9 mouse cellular contexts compared by ENCODE assay signal in the genomic region with DNA sequence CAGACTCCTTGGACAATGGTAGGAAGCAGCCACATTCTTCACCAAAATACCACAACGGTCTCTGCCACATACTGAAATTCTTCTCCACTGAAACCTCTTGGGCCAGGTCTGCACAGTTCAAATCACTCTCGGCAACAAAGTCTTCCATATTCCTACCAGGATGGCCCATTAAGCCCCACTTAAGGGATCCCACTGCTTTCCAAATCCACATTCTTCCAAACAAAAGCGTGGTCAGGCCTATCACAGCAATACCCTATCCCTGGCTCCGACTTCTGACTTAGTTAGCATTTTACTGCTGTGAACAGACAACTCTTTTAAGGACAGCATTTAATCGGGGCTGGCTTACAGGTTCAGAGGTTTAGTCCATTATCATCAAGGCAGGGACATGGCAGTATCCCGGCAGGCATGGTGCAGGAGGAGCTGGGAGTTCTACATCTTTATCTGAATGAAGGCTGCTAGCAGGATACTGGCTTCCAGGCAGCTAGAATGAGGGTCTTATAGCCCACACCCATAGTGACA. TPM values are rescaled to one million over a fixed set of nuclear protein-coding genes. Genes with fewer than 3 reads are reported as not detected.
DNase-seq lines count a peak whose midpoint lies in the region; ATAC-seq and TF ChIP-seq lines count a peak whose summit lies in the region.
"Had no signal": no experiment of that assay in that cellular context is flagged by ENCODE, and none has a peak within 500 bp of the region (broad histone marks: within the 10 kb centered on the region; RNA-seq: fewer than 3 reads in every experiment).

Gene Qtrt2, minus strand, starts transcription at position 469 of the 519 bp plus-strand sequence.

- no peak within 1 kb of the TSS for H3K4me3 ChIP-seq in intestine, embryonic 14.5 days (ENCODE audit: low read depth, low read length)
- no peak within 1 kb of the TSS for H3K4me3 ChIP-seq in intestine, postnatal 0 days (ENCODE audit: low read depth, low read length)
- no peak within 1 kb of the TSS for H3K4me3 ChIP-seq in ES-E14 (ENCODE audit: insufficient read depth in 1 of 2, low read depth in 1 of 2, low read length in 2 of 2, poor library complexity in 1 of 2, severe bottlenecking in 1 of 2)
- H3K4me3 ChIP-seq in forebrain, embryonic 10.5 days, result no peak within 1 kb of the TSS
- H3K4me3 ChIP-seq in hindbrain, embryonic 15.5 days, result no peak within 1 kb of the TSS
- H3K4me3 ChIP-seq in midbrain, embryonic 14.5 days (replicated peaks; ENCODE audit: low read depth, low read length), result no peak within 1 kb of the TSS
- H3K4me3 ChIP-seq: liver, embryonic 15.5 days had no signal

- no peak within 1 kb of the TSS for H3K27ac ChIP-seq in intestine, embryonic 14.5 days (ENCODE audit: low read depth)
- H3K27ac ChIP-seq in intestine, postnatal 0 days (ENCODE audit: low read depth, low read length), result no peak within 1 kb of the TSS
- H3K27ac ChIP-seq in ES-E14 (ENCODE audit: insufficient read depth, low read depth, low read length, poor library complexity, severe bottlenecking), result no peak within 1 kb of the TSS
- no peak within 1 kb of the TSS for H3K27ac ChIP-seq in forebrain, embryonic 10.5 days
- no peak within 1 kb of the TSS for H3K27ac ChIP-seq in hindbrain, embryonic 15.5 days (replicated peaks)
- H3K27ac ChIP-seq in midbrain, embryonic 14.5 days (replicated peaks; ENCODE audit: low read depth, low read length), result no peak within 1 kb of the TSS
- H3K27ac ChIP-seq: liver, embryonic 15.5 days had no signal

- H3K9ac ChIP-seq in intestine, embryonic 14.5 days (ENCODE audit: low read length), result no peak within 1 kb of the TSS
- no peak within 1 kb of the TSS for H3K9ac ChIP-seq in intestine, postnatal 0 days (ENCODE audit: low read depth, low read length)
- H3K9ac ChIP-seq in ES-E14 (ENCODE audit: insufficient read depth, low read depth, low read length, poor library complexity, severe bottlenecking), result no peak within 1 kb of the TSS
- no peak within 1 kb of the TSS for H3K9ac ChIP-seq in hindbrain, embryonic 15.5 days
- no peak within 1 kb of the TSS for H3K9ac ChIP-seq in midbrain, embryonic 14.5 days (replicated peaks; ENCODE audit: low read length)
- H3K9ac ChIP-seq: liver, embryonic 15.5 days had no signal

- H3K27me3 ChIP-seq in intestine, embryonic 14.5 days (replicated peaks; ENCODE audit: control insufficient read depth, insufficient read depth, low read length), result no peaks in the 10 kb centered on the region
- no peaks in the 10 kb centered on the region for H3K27me3 ChIP-seq in intestine, postnatal 0 days (replicated peaks; ENCODE audit: control insufficient read depth, insufficient read depth, low read length)
- H3K27me3 ChIP-seq in forebrain, embryonic 10.5 days (ENCODE audit: poor library complexity, severe bottlenecking), result no peaks in the 10 kb centered on the region
- no peaks in the 10 kb centered on the region for H3K27me3 ChIP-seq in hindbrain, embryonic 15.5 days
- no peaks in the 10 kb centered on the region for H3K27me3 ChIP-seq in midbrain, embryonic 14.5 days (ENCODE audit: control insufficient read depth, insufficient read depth, low read length)
- H3K27me3 ChIP-seq: liver, embryonic 15.5 days had no signal

- in situ Hi-C loops in ES-E14 (cut with MboI; ENCODE audit: low sequenced_read_pairs in 2 of 2, unreplicated experiment in 2 of 2), result no loop called here

- 68% methylated on average over 6 of the region's 6 CpGs for WGBS in intestine, embryonic 14.5 days
- 79% methylated on average over 6 of the region's 6 CpGs for WGBS in intestine, postnatal 0 days
- 72% methylated on average over 6 of the region's 6 CpGs for WGBS in forebrain, embryonic 10.5 days
- 74% methylated on average over 6 of the region's 6 CpGs for WGBS in hindbrain, embryonic 15.5 days
- WGBS in midbrain, embryonic 14.5 days, result 43% methylated on average over 6 of the region's 6 CpGs

- ATAC-seq in intestine, embryonic 14.5 days (replicated peaks; ENCODE audit: low FRiP score, low TSS enrichment, low read depth), result no peak
- no peak for ATAC-seq in intestine, postnatal 0 days
- no peak for ATAC-seq in hindbrain, embryonic 15.5 days (ENCODE audit: low FRiP score, low read depth)
- no peak for ATAC-seq in midbrain, embryonic 14.5 days (ENCODE audit: low FRiP score, low TSS enrichment)

- TF ChIP-seq CTCF in intestine, postnatal 0 days (IDR thresholded peaks at IDR 0.05; ENCODE audit: low read depth), result no peak

- no peak within 1 kb of the TSS for H3K4me2 ChIP-seq in intestine, embryonic 14.5 days (ENCODE audit: low read length)
- H3K4me2 ChIP-seq in intestine, postnatal 0 days (replicated peaks; ENCODE audit: low read depth), result no peak within 1 kb of the TSS
- H3K4me2 ChIP-seq in hindbrain, embryonic 15.5 days, result no peak within 1 kb of the TSS
- H3K4me2 ChIP-seq in midbrain, embryonic 14.5 days (ENCODE audit: low read length), result no peak within 1 kb of the TSS
- H3K4me2 ChIP-seq: liver, embryonic 15.5 days had no signal

- no peaks in the 10 kb centered on the region for H3K36me3 ChIP-seq in intestine, embryonic 14.5 days (ENCODE audit: control insufficient read depth, insufficient read depth, low read length)
- no peaks in the 10 kb centered on the region for H3K36me3 ChIP-seq in intestine, postnatal 0 days (ENCODE audit: control insufficient read depth, insufficient read depth)
- H3K36me3 ChIP-seq in ES-E14 (ENCODE audit: control insufficient read depth, insufficient read depth, low read length, poor library complexity, severe bottlenecking), result no peaks in the 10 kb centered on the region
- H3K36me3 ChIP-seq in forebrain, embryonic 10.5 days (replicated peaks), result no peaks in the 10 kb centered on the region
- H3K36me3 ChIP-seq in hindbrain, embryonic 15.5 days, result no peaks in the 10 kb centered on the region
- H3K36me3 ChIP-seq in midbrain, embryonic 14.5 days (ENCODE audit: control insufficient read depth, insufficient read depth, low read length), result no peaks in the 10 kb centered on the region
- H3K36me3 ChIP-seq: liver, embryonic 15.5 days had no signal

- no peaks in the 10 kb centered on the region for H3K4me1 ChIP-seq in intestine, embryonic 14.5 days (replicated peaks; ENCODE audit: control insufficient read depth, insufficient read depth, low read length)
- H3K4me1 ChIP-seq in intestine, postnatal 0 days (replicated peaks; ENCODE audit: control insufficient read depth, insufficient read depth, low read length), result 0 out of 2 replicates have a peak, but pooled peaks cover 4% of the 10 kb centered on the region
- peaks cover 0 to 6% of the 10 kb centered on the region in 2 experiments; a peak in 1 of 4 replicates for H3K4me1 ChIP-seq in ES-E14 (ENCODE audit: control insufficient read depth in 2 of 2, insufficient read depth in 2 of 2, low read length in 2 of 2, poor library complexity in 1 of 2)
- H3K4me1 ChIP-seq in forebrain, embryonic 10.5 days, result 0 out of 2 replicates have a peak, but pooled peaks cover 4% of the 10 kb centered on the region
- 0 out of 2 replicates have a peak, but pooled peaks cover 1% of the 10 kb centered on the region for H3K4me1 ChIP-seq in hindbrain, embryonic 15.5 days (replicated peaks)
- 0 out of 2 replicates have a peak, but pooled peaks cover 4% of the 10 kb centered on the region for H3K4me1 ChIP-seq in midbrain, embryonic 14.5 days (ENCODE audit: control insufficient read depth, insufficient read depth, low read length)
- H3K4me1 ChIP-seq: liver, embryonic 15.5 days had no signal

- DNase-seq in intestine, embryonic 14.5 days (ENCODE audit: low spot score), result no peak
- DNase-seq in ES-E14 (ENCODE audit: low read depth, low spot score), result peak; percentile 57
- no peak for DNase-seq in forebrain, embryonic 10.5 days (ENCODE audit: extremely low spot score, low spot score)
- no peak for DNase-seq in midbrain, embryonic 14.5 days
- no peak for DNase-seq in cerebellum, postnatal 10 days
- no peak for DNase-seq in B cell, adult 2 months

- no peaks in the 10 kb centered on the region for H3K9me3 ChIP-seq in intestine, embryonic 14.5 days (ENCODE audit: control insufficient read depth, low read length)
- H3K9me3 ChIP-seq in intestine, postnatal 0 days (ENCODE audit: control insufficient read depth), result no peaks in the 10 kb centered on the region
- H3K9me3 ChIP-seq in ES-E14 (ENCODE audit: control insufficient read depth, insufficient read depth, low read depth, low read length), result no peaks in the 10 kb centered on the region
- no peaks in the 10 kb centered on the region for H3K9me3 ChIP-seq in forebrain, embryonic 10.5 days
- H3K9me3 ChIP-seq in hindbrain, embryonic 15.5 days, result no peaks in the 10 kb centered on the region
- H3K9me3 ChIP-seq in midbrain, embryonic 14.5 days (ENCODE audit: control insufficient read depth, low read length), result no peaks in the 10 kb centered on the region
- H3K9me3 ChIP-seq: liver, embryonic 15.5 days had no signal

TF ChIP-seq in ES-E14, 5 proteins besides CTCF, POLR2A, EP300 and RAD21:
- TF ChIP-seq HCFC1 (IDR thresholded peaks at IDR 0.05; ENCODE audit: borderline replicate concordance, insufficient read depth, low read length) (no peak), MAFK (IDR thresholded peaks at IDR 0.05; ENCODE audit: insufficient read depth, low read depth, low read length) (0 out of 2 replicates have a peak, but pooled peaks have one; percentile 22), CHD2 (IDR thresholded peaks at IDR 0.05; ENCODE audit: low read depth, low read length) (no peak)

RNA-seq across cellular contexts. Expression of gene Qtrt2, which starts in this region (rescaled TPM):
- 34.3 and 38.0 TPM in 2 replicates for polyA plus RNA-seq in intestine, embryonic 14.5 days (2014; fragmentation: Nextera tagmentation; extraction: Ambion mirVana)
- polyA plus RNA-seq in intestine, postnatal 0 days (2015; fragmentation: Nextera tagmentation; extraction: Ambion mirVana), result 5.8 and 7.0 TPM in 2 replicates
- 57.7 and 63.4 TPM in 2 replicates for total RNA-seq in ES-E14 (2012; rRNA removed)
- polyA plus RNA-seq in forebrain, embryonic 10.5 days (2016; fragmentation: Nextera tagmentation; extraction: Ambion mirVana), result 33.9 and 38.1 TPM in 2 replicates
- 16.6 and 19.5 TPM in 2 replicates for polyA plus RNA-seq in hindbrain, embryonic 15.5 days (2015; fragmentation: Nextera tagmentation; extraction: Ambion mirVana)
- polyA plus RNA-seq in midbrain, embryonic 14.5 days (2014; fragmentation: Nextera tagmentation; extraction: Ambion mirVana), result 19.5 and 28.9 TPM in 2 replicates
